Mouse (Mus musculus) heart, embryonic 11.5 days (tissue): ENCODE measurements around the gene Rpl32. TPM values are rescaled to one million over a fixed set of nuclear protein-coding genes. Genes with fewer than 3 reads are reported as not detected.

ENCODE experiments used
- ATAC-seq: fragments of 200-750 bp; cut with Nextera tagmentation; replicated peaks from 2 replicates; pipeline ENCODE4 v1.8.0; 2017; ENCODE audit warnings: moderate library complexity; ENCODE audit not compliant: insufficient number of reproducible peaks, low FRiP score, low TSS enrichment
- H3K27ac ChIP-seq: fragments of 300-500 bp; sonication (generic); 2 replicates; pipeline ENCODE4 v1.5.1; 2014; ENCODE audit warnings: mild to moderate bottlenecking, low read depth, low read length
- H3K27me3 ChIP-seq: fragments of 300-500 bp; sonication (generic); 2 replicates; pipeline ENCODE4 v1.6.1; 2014; ENCODE audit warnings: mild to moderate bottlenecking, low read length, mixed read lengths; ENCODE audit not compliant: control insufficient read depth, insufficient read depth
- H3K36me3 ChIP-seq: fragments of 300-500 bp; sonication (generic); 2 replicates; pipeline ENCODE4 v1.6.1; 2014; ENCODE audit warnings: mild to moderate bottlenecking, low read length, moderate library complexity, mixed read lengths; ENCODE audit not compliant: control insufficient read depth, insufficient read depth
- H3K4me1 ChIP-seq: fragments of 300-500 bp; sonication (generic); 2 replicates; pipeline ENCODE4 v1.6.1; 2014; ENCODE audit warnings: low read length; ENCODE audit not compliant: control insufficient read depth, insufficient read depth
- H3K4me2 ChIP-seq: fragments of 300-500 bp; sonication (generic); 2 replicates; pipeline ENCODE4 v1.6.1; 2014; ENCODE audit warnings: mild to moderate bottlenecking, moderate library complexity
- H3K4me3 ChIP-seq: fragments of 300-500 bp; sonication (generic); 2 replicates; pipeline ENCODE4 v1.5.1; 2014; ENCODE audit warnings: low read depth, low read length
- H3K9ac ChIP-seq: fragments of 300-500 bp; sonication (generic); 2 replicates; pipeline ENCODE4 v1.6.1; 2014; ENCODE audit warnings: mild to moderate bottlenecking, low read depth, low read length, moderate library complexity
- H3K9me3 ChIP-seq: fragments of 300-500 bp; sonication (generic); replicated peaks from 2 replicates; pipeline ENCODE4 v1.6.1; 2016; ENCODE audit warnings: low read length; ENCODE audit not compliant: control insufficient read depth
- WGBS: fragments of 180-500 bp; shearing (Covaris S2); extraction: QIAGEN DNeasy Blood & Tissue Kit; methylation state at CpG from one replicate; pipeline ENCODE4 v1.1.7; 2014; ENCODE audit not compliant: insufficient replicate concordance; 5-methylcytosine and 5-hydroxymethylcytosine counted together
- polyA plus RNA-seq: library from polyadenylated mRNA; unstranded; fragments of >200 nt; fragmentation: Nextera tagmentation; extraction: Ambion mirVana; gene quantifications from 2 replicates; pipeline ENCODE4 v1.2.1, GENCODE M21; 2014

The Rpl32 gene
- polyA plus RNA-seq, 1 experiment from 2014 or later = 1,576 TPM

DNA sequence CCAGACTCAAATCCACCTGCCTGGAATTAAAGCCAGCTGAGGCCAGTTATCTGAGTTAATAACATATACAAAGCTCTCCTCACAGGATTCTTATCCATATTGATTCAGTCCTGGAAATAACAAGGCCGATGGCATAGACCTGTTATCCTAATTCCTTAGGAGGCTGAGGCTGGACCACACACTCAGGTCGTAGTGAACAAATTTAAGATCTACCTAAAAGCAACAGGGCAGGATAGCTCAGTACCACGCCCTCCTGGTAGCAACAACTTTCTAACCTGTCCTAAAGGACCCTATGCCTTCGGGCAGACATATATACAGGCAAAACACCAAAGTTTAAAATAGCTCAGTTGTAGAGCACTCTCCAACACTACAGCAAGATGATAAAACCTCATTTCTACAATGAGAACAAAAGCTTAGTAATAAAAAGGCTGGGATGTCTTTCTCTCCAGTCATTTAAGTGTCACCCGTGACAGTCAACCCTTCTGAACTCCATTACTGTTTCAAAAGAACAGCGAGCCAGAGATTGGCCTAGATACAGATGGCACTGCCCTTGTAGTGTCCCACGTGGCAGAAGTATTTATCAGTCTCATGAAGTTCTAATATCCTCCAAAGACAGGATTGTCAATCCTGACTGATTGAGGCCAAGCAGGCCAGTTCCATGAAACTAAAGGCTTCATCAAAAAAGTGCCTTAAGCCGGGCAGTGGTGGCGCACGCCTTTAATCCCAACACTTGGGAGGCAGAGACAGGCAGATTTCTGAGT, 3.9 kb downstream of the Rpl32 start:
- H3K4me3 ChIP-seq = no peak overlapping the region
- 66% methylated on average over 10 of the region's 10 CpGs for WGBS
- peaks cover 16% of the 10 kb centered on the region for H3K4me1 ChIP-seq
- H3K27ac ChIP-seq = no peak overlapping the region
- no peak for ATAC-seq
- no peak overlapping the region; the same call in 1 of the 2 replicates for H3K4me2 ChIP-seq
- H3K9ac ChIP-seq = no peak overlapping the region
- no peaks in the 10 kb centered on the region for H3K27me3 ChIP-seq
- no peaks in the 10 kb centered on the region for H3K9me3 ChIP-seq
- peaks cover 48% of the 10 kb centered on the region for H3K36me3 ChIP-seq

DNA sequence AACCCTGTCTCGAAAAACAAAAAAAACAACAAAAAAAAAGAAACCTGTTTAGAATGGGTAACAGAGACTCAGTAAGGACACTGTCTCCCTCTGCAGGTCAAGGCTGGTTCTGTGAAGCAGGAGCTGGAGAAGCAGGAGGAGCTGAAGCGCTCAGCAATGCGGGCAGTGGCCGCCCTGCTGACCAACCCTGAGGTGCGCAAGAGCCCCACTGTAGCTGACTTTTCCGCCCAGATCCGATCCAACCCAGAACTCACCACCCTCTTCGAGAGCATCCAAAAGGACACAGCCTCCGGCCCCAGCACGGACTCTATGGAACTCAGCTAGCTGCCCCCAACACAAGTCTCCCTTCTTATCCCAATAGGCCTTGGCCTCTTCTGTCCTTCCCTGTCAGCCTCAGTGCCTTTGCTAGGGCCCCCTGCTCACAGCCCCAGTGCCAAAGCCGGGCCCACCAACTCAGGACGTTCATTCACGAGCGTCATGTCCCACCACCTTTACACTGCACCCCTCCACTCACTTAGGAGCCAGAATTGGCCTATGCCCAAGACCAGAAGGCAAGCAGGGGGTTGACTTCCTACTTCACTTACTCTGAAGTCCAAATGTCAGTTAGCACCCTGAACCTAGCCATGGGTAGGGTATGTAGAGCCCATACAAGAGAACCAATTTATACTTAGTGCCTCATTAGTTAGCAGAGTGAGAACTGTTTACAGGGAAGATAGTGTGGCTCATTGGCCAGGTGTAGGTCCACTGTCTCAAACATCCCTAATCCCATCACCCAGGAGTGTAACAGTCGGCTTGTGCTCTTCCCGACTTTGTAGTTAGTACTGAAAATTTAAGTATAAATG, 4.8 kb downstream of the Rpl32 start:
- Histone ChIP-seq H3K27ac (0 out of 2 replicates have a peak overlapping the region, but pooled peaks have one; percentile 25), H3K9ac (no peak overlapping the region), H3K4me1 (peaks cover 16% of the 10 kb centered on the region), H3K4me3 (no peak overlapping the region), H3K36me3 (peaks cover 56% of the 10 kb centered on the region), H3K9me3 (no peaks in the 10 kb centered on the region), H3K4me2 (no peak overlapping the region), H3K27me3 (no peaks in the 10 kb centered on the region)
- WGBS = 42% methylated on average over 16 of the region's 16 CpGs
- 0 out of 2 replicates have a peak, but pooled peaks have one; percentile 19 for ATAC-seq

- peaks cover 68% of the 10 kb centered on the region for H3K36me3 ChIP-seq
- H3K9ac ChIP-seq = no peak overlapping the region
- no peaks in the 10 kb centered on the region for H3K27me3 ChIP-seq
- WGBS = 89% methylated on average over 3 of the region's 3 CpGs
- no peaks in the 10 kb centered on the region for H3K9me3 ChIP-seq
- H3K4me2 ChIP-seq = no peak overlapping the region
- H3K4me1 ChIP-seq = peaks cover 9% of the 10 kb centered on the region
- H3K4me3 ChIP-seq = no peak overlapping the region
- no peak overlapping the region for H3K27ac ChIP-seq
- ATAC-seq = no peak
Observed at GRCm38 (mm10) chr6:115801811-115802210, 6.7 kb downstream of the Rpl32 start.

- no peak overlapping the region for H3K9ac ChIP-seq
- H3K4me2 ChIP-seq = no peak overlapping the region
- H3K4me1 ChIP-seq = no peaks in the 10 kb centered on the region
- H3K27me3 ChIP-seq = no peaks in the 10 kb centered on the region
- H3K4me3 ChIP-seq = no peak overlapping the region
- no peak overlapping the region for H3K27ac ChIP-seq
- WGBS = 89% methylated on average over 21 of the region's 21 CpGs
- no peaks in the 10 kb centered on the region for H3K9me3 ChIP-seq
- H3K36me3 ChIP-seq = peaks cover 76% of the 10 kb centered on the region
- ATAC-seq = no peak
Observed at GRCm38 (mm10) chr6:115792691-115793215, 15.8 kb downstream of the Rpl32 start.

GRCm38 (mm10) chr6:115791842-115792686, 16.5 kb downstream of the Rpl32 start:
- ATAC-seq = no peak; the same call in 1 of the 2 replicates
- Histone ChIP-seq H3K4me1 (no peaks in the 10 kb centered on the region), H3K27me3 (no peaks in the 10 kb centered on the region), H3K9ac (no peak overlapping the region), H3K4me2 (no peak overlapping the region), H3K27ac (no peak overlapping the region), H3K36me3 (peaks cover 72% of the 10 kb centered on the region), H3K4me3 (no peak overlapping the region), H3K9me3 (no peaks in the 10 kb centered on the region)
- WGBS = 76% methylated on average over 34 of the region's 34 CpGs

DNA sequence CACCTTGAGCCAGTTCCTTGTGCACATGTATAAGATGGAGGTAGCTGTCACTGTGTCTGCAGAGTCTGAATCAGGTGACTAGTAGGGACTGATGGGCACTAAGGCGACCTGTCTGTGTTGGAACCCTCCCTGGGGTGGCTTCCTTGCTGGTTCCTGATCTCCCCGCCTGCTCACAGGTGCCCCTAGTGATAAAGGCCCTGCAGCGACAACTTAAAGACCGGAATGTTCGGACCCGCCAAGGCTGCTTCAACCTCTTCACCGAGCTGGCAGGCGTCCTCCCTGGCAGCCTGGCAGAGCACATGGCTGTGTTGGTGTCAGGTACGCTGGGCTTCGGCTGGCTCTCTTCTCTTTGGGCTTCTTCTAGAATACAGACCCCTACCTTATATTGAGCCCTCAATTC, 17.5 kb downstream of the Rpl32 start:
- H3K9me3 ChIP-seq = no peaks in the 10 kb centered on the region
- no peak for ATAC-seq
- no peaks in the 10 kb centered on the region for H3K4me1 ChIP-seq
- no peak overlapping the region for H3K27ac ChIP-seq
- no peak overlapping the region for H3K4me2 ChIP-seq
- H3K9ac ChIP-seq = no peak overlapping the region
- H3K27me3 ChIP-seq = no peaks in the 10 kb centered on the region
- 77% methylated on average over 10 of the region's 10 CpGs for WGBS
- peaks cover 72% of the 10 kb centered on the region for H3K36me3 ChIP-seq
- H3K4me3 ChIP-seq = no peak overlapping the region

- Histone ChIP-seq H3K36me3 (peaks cover 63% of the 10 kb centered on the region), H3K9me3 (no peaks in the 10 kb centered on the region), H3K4me2 (no peak overlapping the region), H3K4me3 (no peak overlapping the region), H3K9ac (no peak overlapping the region), H3K27me3 (no peaks in the 10 kb centered on the region), H3K4me1 (no peaks in the 10 kb centered on the region), H3K27ac (no peak overlapping the region)
- 80% methylated on average over 3 of the region's 3 CpGs for WGBS
- ATAC-seq = no peak
Observed at GRCm38 (mm10) chr6:115782781-115783180, 25.8 kb downstream of the Rpl32 start.

DNA sequence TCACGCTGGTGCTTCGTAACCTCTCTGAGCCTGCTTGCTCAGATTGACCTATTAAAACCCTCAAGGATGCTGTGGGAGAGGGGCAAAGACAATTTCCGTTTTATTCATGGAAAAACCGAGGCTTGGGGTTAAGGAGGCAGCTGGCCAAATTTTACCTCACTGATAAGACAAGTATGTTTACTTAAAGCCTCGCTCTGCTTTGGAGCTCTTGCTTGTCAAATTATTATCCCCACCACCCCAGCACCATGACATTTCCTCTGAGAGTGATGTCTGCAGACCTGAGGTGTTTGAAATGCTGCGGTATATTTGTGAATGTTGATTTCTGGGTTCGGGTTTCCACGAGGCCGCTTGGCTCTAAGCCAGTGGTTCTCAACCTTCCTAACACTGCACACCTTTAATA, 32.2 kb downstream of the Rpl32 start:
- Histone ChIP-seq H3K27me3 (no peaks in the 10 kb centered on the region), H3K4me1 (peaks cover 18% of the 10 kb centered on the region), H3K9ac (peak overlapping the region; percentile 36; the same call in 1 of the 2 replicates), H3K27ac (peak overlapping the region; percentile 97), H3K4me2 (peak overlapping the region; percentile 95), H3K9me3 (no peaks in the 10 kb centered on the region), H3K36me3 (peaks cover 9% of the 10 kb centered on the region), H3K4me3 (peak overlapping the region; percentile 84)
- WGBS = 27% methylated on average over 9 of the region's 9 CpGs
- no peak for ATAC-seq
